Mouse (Mus musculus): Measurements from ENCODE around the gene Rad51b.

- TF ChIP-seq EP300 (IDR thresholded peaks at IDR 0.05; ENCODE audit: low read length) (no peak), CTCF (conservative IDR thresholded peaks at IDR 0.05 in 1 of 2, IDR thresholded peaks at IDR 0.05 in 1 of 2; ENCODE audit: low read depth in 2 of 2, low read length in 2 of 2) (no peak), USF1 (IDR thresholded peaks at IDR 0.05; ENCODE audit: low read depth, low read length) (no peak), ZNF384 (IDR thresholded peaks at IDR 0.05; ENCODE audit: low read depth, low read length) (no peak), TBP (conservative IDR thresholded peaks at IDR 0.05; ENCODE audit: low read depth, low read length) (no peak), ELF1 (IDR thresholded peaks at IDR 0.05; ENCODE audit: low read depth, low read length) (no peak), ZMIZ1 (IDR thresholded peaks at IDR 0.05; ENCODE audit: low read depth, low read length) (no peak), MAZ (IDR thresholded peaks at IDR 0.05; ENCODE audit: low read depth, low read length) (no peak), POLR2A (IDR thresholded peaks at IDR 0.05; ENCODE audit: low read depth, low read length) (no peak), NELFE (IDR thresholded peaks at IDR 0.05; ENCODE audit: low read depth, low read length) (no peak), RCOR1 (conservative IDR thresholded peaks at IDR 0.05; ENCODE audit: low read depth, low read length) (no peak), ZKSCAN1 (IDR thresholded peaks at IDR 0.05; ENCODE audit: borderline replicate concordance, low read depth, low read length) (no peak), TCF12 (IDR thresholded peaks at IDR 0.05; ENCODE audit: low read depth, low read length) (no peak)
Measured at GRCm38 (mm10) chr12:79794802-79795201, 497.7 kb downstream of the Rad51b start.
